In the genomic region with DNA sequence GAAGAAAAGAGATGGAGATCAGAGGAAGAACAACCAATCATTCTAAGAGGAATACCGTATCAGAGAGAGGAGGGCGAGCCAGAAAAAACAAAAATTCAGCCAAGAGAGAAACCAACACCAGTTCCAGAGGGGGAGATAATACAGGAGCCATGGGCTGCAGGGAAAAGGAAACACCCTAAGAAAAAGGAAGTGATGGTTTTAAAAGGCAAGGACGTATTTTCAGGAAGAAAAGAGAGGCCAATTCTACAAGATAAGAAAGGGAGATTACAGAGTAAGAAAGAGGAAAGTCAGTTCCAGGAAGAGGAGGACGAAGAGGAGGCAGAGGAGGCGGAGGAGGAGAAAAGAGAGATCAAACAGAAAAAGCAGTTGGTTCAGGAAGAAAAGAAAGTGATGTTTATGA, we compare ENCODE assay signal across 25 mouse cellular contexts.
"Had no signal": no experiment of that assay in that cellular context is flagged by ENCODE, and none has a peak within 500 bp of the region (broad histone marks: within the 10 kb centered on the region; RNA-seq: fewer than 3 reads in every experiment).

No protein-coding gene starts in this region.

- H3K27me3 ChIP-seq: embryonic facial prominence, embryonic 12.5 days; embryonic facial prominence, embryonic 15.5 days; forebrain, embryonic 12.5 days; forebrain, embryonic 13.5 days; forebrain, embryonic 15.5 days had no signal

- H3K27ac ChIP-seq: embryonic facial prominence, embryonic 10.5 days; embryonic facial prominence, embryonic 12.5 days; embryonic facial prominence, embryonic 13.5 days; embryonic facial prominence, embryonic 15.5 days; forebrain, embryonic 10.5 days; forebrain, embryonic 12.5 days; forebrain, embryonic 13.5 days; forebrain, embryonic 15.5 days; gastrocnemius, adult 2 months; heart, adult 2 months had no signal

- H3K36me3 ChIP-seq: embryonic facial prominence, embryonic 10.5 days; embryonic facial prominence, embryonic 12.5 days; embryonic facial prominence, embryonic 13.5 days; embryonic facial prominence, embryonic 15.5 days; forebrain, embryonic 10.5 days; forebrain, embryonic 12.5 days; forebrain, embryonic 15.5 days had no signal

- H3K9me3 ChIP-seq: embryonic facial prominence, embryonic 10.5 days; embryonic facial prominence, embryonic 12.5 days; embryonic facial prominence, embryonic 13.5 days; embryonic facial prominence, embryonic 15.5 days; forebrain, embryonic 12.5 days; forebrain, embryonic 13.5 days; forebrain, embryonic 15.5 days had no signal

- H3K9ac ChIP-seq: embryonic facial prominence, embryonic 12.5 days; embryonic facial prominence, embryonic 13.5 days; embryonic facial prominence, embryonic 15.5 days; forebrain, embryonic 12.5 days; forebrain, embryonic 13.5 days; forebrain, embryonic 15.5 days; forebrain, postnatal 0 days had no signal

- H3K4me1 ChIP-seq: embryonic facial prominence, embryonic 10.5 days; embryonic facial prominence, embryonic 12.5 days; embryonic facial prominence, embryonic 13.5 days; embryonic facial prominence, embryonic 15.5 days; forebrain, embryonic 10.5 days; forebrain, embryonic 12.5 days; forebrain, embryonic 13.5 days; forebrain, embryonic 15.5 days had no signal

- H3K4me3 ChIP-seq: embryonic facial prominence, embryonic 10.5 days; embryonic facial prominence, embryonic 12.5 days; embryonic facial prominence, embryonic 13.5 days; embryonic facial prominence, embryonic 15.5 days; erythroblast, embryonic 14.5 days; forebrain, embryonic 10.5 days; forebrain, embryonic 12.5 days; forebrain, embryonic 13.5 days; forebrain, embryonic 15.5 days; gastrocnemius, adult 2 months; heart, adult 2 months had no signal

- DNase-seq: cerebellum, adult 9-10 months; cerebellum, adult 9-11 months; cerebellum, postnatal 10 days; cerebellum, postnatal 14 days; cerebellum, postnatal 25 days; cerebellum, postnatal 36 days; embryo, embryonic 11 days; forebrain, postnatal 0 days; gastrocnemius, adult 2 months; gastrocnemius, postnatal 10 days; gastrocnemius, postnatal 14 days; gastrocnemius, postnatal 25 days; gastrocnemius, postnatal 36 days; heart, adult 11 months; heart, adult 18-20 months; heart, adult 2 months had no signal
